Comparison of ENCODE assay signal across 8 mouse cellular contexts in genomic region chr11:22860335-22861227, GRCm38 (mm10). TPM values are rescaled to one million over a fixed set of nuclear protein-coding genes. Genes with fewer than 3 reads are reported as not detected.
A peak's percentile ranks its signal among the peaks of the same experiment; 100 is the strongest.
DNase-seq lines count a peak whose midpoint lies in the region; ATAC-seq and TF ChIP-seq lines count a peak whose summit lies in the region.

B3gnt2 (minus strand) TSS chr11:22860961.

- H3K27me3 ChIP-seq in intestine, postnatal 0 days (replicated peaks; ENCODE audit: control insufficient read depth, insufficient read depth, low read length): no peaks in the 10 kb centered on the region

- no peak; the same call in 1 of the 2 replicates for TF ChIP-seq POLR2A in lung, adult 2 months (IDR thresholded peaks at IDR 0.05; ENCODE audit: borderline replicate concordance, extremely low read depth, low read depth, low read length)
- TF ChIP-seq POLR2A in olfactory bulb, adult 2 months (IDR thresholded peaks at IDR 0.05; ENCODE audit: insufficient read depth, low read depth, low read length): no peak

- H3K9me3 ChIP-seq in intestine, postnatal 0 days (ENCODE audit: control insufficient read depth): no peaks in the 10 kb centered on the region

- no peak for TF ChIP-seq CTCF in intestine, postnatal 0 days (IDR thresholded peaks at IDR 0.05; ENCODE audit: low read depth)
- TF ChIP-seq CTCF in lung, adult 2 months (IDR thresholded peaks at IDR 0.05; ENCODE audit: insufficient read depth, low read length): no peak
- no peak for TF ChIP-seq CTCF in olfactory bulb, adult 2 months (IDR thresholded peaks at IDR 0.05; ENCODE audit: insufficient read depth, low read depth, low read length)

- peak within 1 kb of the TSS; percentile 80 for H3K4me2 ChIP-seq in intestine, postnatal 0 days (replicated peaks; ENCODE audit: low read depth)

- no peaks in the 10 kb centered on the region for H3K36me3 ChIP-seq in intestine, postnatal 0 days (ENCODE audit: control insufficient read depth, insufficient read depth)

- no peaks in the 10 kb centered on the region for H3K4me1 ChIP-seq in intestine, postnatal 0 days (replicated peaks; ENCODE audit: control insufficient read depth, insufficient read depth, low read length)
- peaks cover 16% of the 10 kb centered on the region for H3K4me1 ChIP-seq in lung, adult 2 months (ENCODE audit: control insufficient read depth, insufficient read depth, low read length)
- H3K4me1 ChIP-seq in olfactory bulb, adult 2 months (ENCODE audit: control insufficient read depth, insufficient read depth, low read length): peaks cover 29% of the 10 kb centered on the region

- 9% methylated on average over 41 of the region's 41 CpGs for WGBS in intestine, postnatal 0 days
- WGBS in lung, adult 2 months: 7% methylated on average over 41 of the region's 41 CpGs
- WGBS in olfactory bulb, adult 2 months: 19% methylated on average over 41 of the region's 41 CpGs

- no peak for DNase-seq in left cerebral cortex, adult 8-10 months (ENCODE audit: low spot score in 2 of 2)
- DNase-seq in left cerebral cortex, adult 11 months (ENCODE audit: low spot score): no peak
- peak; percentile 24 for DNase-seq in brain, adult 2 months (ENCODE audit: low read depth, low spot score)
- DNase-seq in heart, adult 11 months: peak; percentile 97
- no peak for DNase-seq in lung, adult 2 months
- DNase-seq in frontal cortex, postnatal 25 days (ENCODE audit: low spot score in 2 of 2): no peak

- peak; percentile 70 for ATAC-seq in intestine, postnatal 0 days

- peak within 1 kb of the TSS; percentile 87 for H3K9ac ChIP-seq in intestine, postnatal 0 days (ENCODE audit: low read depth, low read length)

- H3K27ac ChIP-seq in intestine, postnatal 0 days (ENCODE audit: low read depth, low read length): peak within 1 kb of the TSS; percentile 95
- 0 out of 2 replicates have a peak within 1 kb of the TSS, but pooled peaks have one; percentile 2 for H3K27ac ChIP-seq in olfactory bulb, adult 2 months (ENCODE audit: insufficient read depth, low read depth, low read length)

- peak within 1 kb of the TSS; percentile 79 for H3K4me3 ChIP-seq in intestine, postnatal 0 days (ENCODE audit: low read depth, low read length)
- H3K4me3 ChIP-seq in lung, adult 2 months (replicated peaks; ENCODE audit: extremely low read depth, low read depth, low read length): peak within 1 kb of the TSS; percentile 60
- H3K4me3 ChIP-seq in olfactory bulb, adult 2 months (ENCODE audit: insufficient read depth, low read depth, low read length): peak within 1 kb of the TSS; percentile 54

RNA-seq across cellular contexts. Expression of gene B3gnt2, which starts in this region (rescaled TPM):
- total RNA-seq in left cerebral cortex, adult 8-10 months (2022): 10 to 100 TPM in 3 of 4 experiments, 1 to 10 TPM in 1; 6.2 to 24.7 (median 14.2) TPM
- polyA plus RNA-seq in intestine, postnatal 0 days (2015; fragmentation: Nextera tagmentation; extraction: Ambion mirVana): 13.8 and 15.1 TPM in 2 replicates
- 16.7 and 18.6 TPM in 2 replicates for polyA plus RNA-seq in lung, adult 2 months (2012; rRNA removed)
- not detected in 2 replicates for polyA plus RNA-seq in olfactory bulb, adult 2 months (2012; ENCODE audit: insufficient read depth, insufficient read length, low replicate concordance, missing spikeins)

Comparison
In these comparisons a context has a peak if more than half of its experiments do, and no peak if none do; other contexts are left out.
1. DNase-seq: peak in brain, adult 2 months (single experiment) and heart, adult 11 months (single experiment); none in left cerebral cortex, adult 8-10 months (0 of 2), left cerebral cortex, adult 11 months (single experiment), lung, adult 2 months (single experiment) and frontal cortex, postnatal 25 days (0 of 2).
2. Peak in every context shown above with its lines, with median percentiles within 50 percentile points of each other: H3K4me3 ChIP-seq.